Mouse (Mus musculus): ENCODE measurements at regions not wholly inside any gene's neighbourhood (a gene's known extent, or its start where the extent isn't known, plus 50 kb on each side); places are given as distances from the start of the nearest gene placed in this dataset.

GRCm38 (mm10) chr4:54331588-54332211 is 505.9 kb downstream of the Tmem38b start:
- TF ChIP-seq CTCF (IDR thresholded peaks at IDR 0.05; ENCODE audit: low read depth): no peak
- no peaks in the 10 kb centered on the region for H3K36me3 ChIP-seq (ENCODE audit: control insufficient read depth, insufficient read depth)
- no peak for ATAC-seq
- no peak overlapping the region for H3K4me3 ChIP-seq (ENCODE audit: low read depth, low read length)
- H3K27me3 ChIP-seq (replicated peaks; ENCODE audit: control insufficient read depth, insufficient read depth, low read length): no peaks in the 10 kb centered on the region
- no peak overlapping the region for H3K27ac ChIP-seq (ENCODE audit: low read depth, low read length)
- WGBS: 53% methylated on average over 12 of the region's 12 CpGs
- no peaks in the 10 kb centered on the region for H3K9me3 ChIP-seq (ENCODE audit: control insufficient read depth)
- H3K4me2 ChIP-seq (replicated peaks; ENCODE audit: low read depth): no peak overlapping the region
- no peak overlapping the region for H3K9ac ChIP-seq (ENCODE audit: low read depth, low read length)
- no peaks in the 10 kb centered on the region for H3K4me1 ChIP-seq (replicated peaks; ENCODE audit: control insufficient read depth, insufficient read depth, low read length)

- 78% methylated on average over 7 of the region's 7 CpGs for WGBS
- Histone ChIP-seq H3K4me2 (replicated peaks; ENCODE audit: low read depth) (no peak overlapping the region), H3K36me3 (ENCODE audit: control insufficient read depth, insufficient read depth) (no peaks in the 10 kb centered on the region), H3K4me3 (ENCODE audit: low read depth, low read length) (no peak overlapping the region), H3K9ac (ENCODE audit: low read depth, low read length) (no peak overlapping the region), H3K9me3 (ENCODE audit: control insufficient read depth) (no peaks in the 10 kb centered on the region), H3K4me1 (replicated peaks; ENCODE audit: control insufficient read depth, insufficient read depth, low read length) (no peaks in the 10 kb centered on the region), H3K27me3 (replicated peaks; ENCODE audit: control insufficient read depth, insufficient read depth, low read length) (no peaks in the 10 kb centered on the region), H3K27ac (ENCODE audit: low read depth, low read length) (no peak overlapping the region)
- no peak for ATAC-seq
- no peak for TF ChIP-seq CTCF (IDR thresholded peaks at IDR 0.05; ENCODE audit: low read depth)
Measured at GRCm38 (mm10) chr4:54332261-54332660, 506.4 kb downstream of the Tmem38b start.

GRCm38 (mm10) chr4:54338556-54338955 is 512.7 kb downstream of the Tmem38b start:
- ATAC-seq: no peak
- no peak for TF ChIP-seq CTCF (IDR thresholded peaks at IDR 0.05; ENCODE audit: low read depth)

GRCm38 (mm10) chr4:54340106-54340505 is 514.3 kb downstream of the Tmem38b start:
- Histone ChIP-seq H3K9me3 (ENCODE audit: control insufficient read depth) (no peaks in the 10 kb centered on the region), H3K9ac (ENCODE audit: low read depth, low read length) (no peak overlapping the region), H3K4me3 (ENCODE audit: low read depth, low read length) (no peak overlapping the region), H3K4me2 (replicated peaks; ENCODE audit: low read depth) (no peak overlapping the region), H3K27ac (ENCODE audit: low read depth, low read length) (no peak overlapping the region), H3K36me3 (ENCODE audit: control insufficient read depth, insufficient read depth) (no peaks in the 10 kb centered on the region), H3K27me3 (replicated peaks; ENCODE audit: control insufficient read depth, insufficient read depth, low read length) (no peaks in the 10 kb centered on the region), H3K4me1 (replicated peaks; ENCODE audit: control insufficient read depth, insufficient read depth, low read length) (no peaks in the 10 kb centered on the region)
- TF ChIP-seq CTCF (IDR thresholded peaks at IDR 0.05; ENCODE audit: low read depth): no peak
- ATAC-seq: no peak
- 78% methylated on average over 1 of the region's 1 CpGs for WGBS

More at GRCm38 (mm10) chr4:54338556-54338955, 512.7 kb downstream of the Tmem38b start:
- Histone ChIP-seq H3K4me2 (replicated peaks; ENCODE audit: low read depth) (no peak overlapping the region), H3K4me3 (ENCODE audit: low read depth, low read length) (no peak overlapping the region), H3K36me3 (ENCODE audit: control insufficient read depth, insufficient read depth) (no peaks in the 10 kb centered on the region), H3K9me3 (ENCODE audit: control insufficient read depth) (no peaks in the 10 kb centered on the region), H3K9ac (ENCODE audit: low read depth, low read length) (no peak overlapping the region), H3K27me3 (replicated peaks; ENCODE audit: control insufficient read depth, insufficient read depth, low read length) (no peaks in the 10 kb centered on the region), H3K4me1 (replicated peaks; ENCODE audit: control insufficient read depth, insufficient read depth, low read length) (no peaks in the 10 kb centered on the region), H3K27ac (ENCODE audit: low read depth, low read length) (no peak overlapping the region)
- WGBS: 28% methylated on average over 1 of the region's 1 CpGs

GRCm38 (mm10) chr4:54353657-54354390 is 528.0 kb downstream of the Tmem38b start:
- no peak for TF ChIP-seq CTCF (IDR thresholded peaks at IDR 0.05; ENCODE audit: low read depth)
- H3K27me3 ChIP-seq (replicated peaks; ENCODE audit: control insufficient read depth, insufficient read depth, low read length): no peaks in the 10 kb centered on the region
- no peaks in the 10 kb centered on the region for H3K9me3 ChIP-seq (ENCODE audit: control insufficient read depth)
- H3K4me1 ChIP-seq (replicated peaks; ENCODE audit: control insufficient read depth, insufficient read depth, low read length): no peaks in the 10 kb centered on the region
- no peak for ATAC-seq
- H3K4me3 ChIP-seq (ENCODE audit: low read depth, low read length): no peak overlapping the region
- no peak overlapping the region for H3K9ac ChIP-seq (ENCODE audit: low read depth, low read length)
- WGBS: 76% methylated on average over 8 of the region's 8 CpGs
- H3K4me2 ChIP-seq (replicated peaks; ENCODE audit: low read depth): no peak overlapping the region
- no peak overlapping the region for H3K27ac ChIP-seq (ENCODE audit: low read depth, low read length)
- no peaks in the 10 kb centered on the region for H3K36me3 ChIP-seq (ENCODE audit: control insufficient read depth, insufficient read depth)

- H3K27me3 ChIP-seq (replicated peaks; ENCODE audit: control insufficient read depth, insufficient read depth, low read length): no peaks in the 10 kb centered on the region
- no peaks in the 10 kb centered on the region for H3K9me3 ChIP-seq (ENCODE audit: control insufficient read depth)
- H3K4me2 ChIP-seq (replicated peaks; ENCODE audit: low read depth): no peak overlapping the region
- no peak overlapping the region for H3K4me3 ChIP-seq (ENCODE audit: low read depth, low read length)
- ATAC-seq: no peak
- H3K4me1 ChIP-seq (replicated peaks; ENCODE audit: control insufficient read depth, insufficient read depth, low read length): no peaks in the 10 kb centered on the region
- no peak for TF ChIP-seq CTCF (IDR thresholded peaks at IDR 0.05; ENCODE audit: low read depth)
- 69% methylated on average over 4 of the region's 4 CpGs for WGBS
- no peak overlapping the region for H3K27ac ChIP-seq (ENCODE audit: low read depth, low read length)
- H3K9ac ChIP-seq (ENCODE audit: low read depth, low read length): no peak overlapping the region
- no peaks in the 10 kb centered on the region for H3K36me3 ChIP-seq (ENCODE audit: control insufficient read depth, insufficient read depth)
Measured at GRCm38 (mm10) chr4:54354391-54354726, 528.5 kb downstream of the Tmem38b start.
